In genomic region chr9:72662691-72663533, GRCm38 (mm10) we compare ENCODE assay signal across 8 mouse cellular contexts. TPM values are rescaled to one million over a fixed set of nuclear protein-coding genes. Genes with fewer than 3 reads are reported as not detected.
DNase-seq lines count a peak whose midpoint lies in the region; ATAC-seq and TF ChIP-seq lines count a peak whose summit lies in the region.

No protein-coding gene starts in this region.

- no peaks in the 10 kb centered on the region for H3K9me3 ChIP-seq in embryonic facial prominence, embryonic 14.5 days (ENCODE audit: control insufficient read depth, low read length)
- H3K9me3 ChIP-seq in limb, embryonic 14.5 days (ENCODE audit: control insufficient read depth, low read length): no peaks in the 10 kb centered on the region

- peaks cover 36% of the 10 kb centered on the region for H3K36me3 ChIP-seq in embryonic facial prominence, embryonic 14.5 days (ENCODE audit: control insufficient read depth, insufficient read depth, low read length)
- H3K36me3 ChIP-seq in heart, adult 2 months (ENCODE audit: control insufficient read depth, insufficient read depth, low read length): peaks cover 29% of the 10 kb centered on the region
- peaks cover 39% of the 10 kb centered on the region for H3K36me3 ChIP-seq in limb, embryonic 14.5 days (ENCODE audit: control insufficient read depth, insufficient read depth, low read length)
- peaks cover 17% of the 10 kb centered on the region for H3K36me3 ChIP-seq in myocyte (ENCODE audit: control insufficient read depth, insufficient read depth)
- no peaks in the 10 kb centered on the region for H3K36me3 ChIP-seq in splenic B cell, adult 2 months (ENCODE audit: control insufficient read depth, insufficient read depth, low read length, poor library complexity, severe bottlenecking)

- H3K79me2 ChIP-seq in heart, adult 2 months (replicated peaks; ENCODE audit: control insufficient read depth, insufficient read depth, low read length): peaks cover 5% of the 10 kb centered on the region; the same call in 1 of the 2 replicates
- H3K79me2 ChIP-seq in myocyte (ENCODE audit: control insufficient read depth, insufficient read depth): peaks cover 57% of the 10 kb centered on the region

- H3K27ac ChIP-seq in embryonic facial prominence, embryonic 14.5 days (replicated peaks; ENCODE audit: low read depth, low read length): peak overlapping the region; percentile 100
- peak overlapping the region; percentile 99 for H3K27ac ChIP-seq in heart, adult 2 months
- peak overlapping the region; percentile 100 for H3K27ac ChIP-seq in limb, embryonic 14.5 days (replicated peaks; ENCODE audit: low read depth, low read length)

- WGBS in embryonic facial prominence, embryonic 14.5 days: under 1% methylated on average over 35 of the region's 55 CpGs
- WGBS in heart, adult 2 months: under 1% methylated on average over 52 of the region's 55 CpGs
- WGBS in limb, embryonic 14.5 days: 1% methylated on average over 42 of the region's 55 CpGs

- peak; percentile 60 for ATAC-seq in embryonic facial prominence, embryonic 14.5 days (ENCODE audit: low read depth)
- peak; percentile 48 for ATAC-seq in limb, embryonic 14.5 days (ENCODE audit: low FRiP score, low read depth)

- TF ChIP-seq CTCF in heart, adult 2 months (IDR thresholded peaks at IDR 0.05): peak; percentile 4; the same call in 1 of the 2 replicates

- peak; percentile 67; the same call in 1 of the 2 replicates for TF ChIP-seq EP300 in heart, adult 2 months (IDR thresholded peaks at IDR 0.05; ENCODE audit: insufficient read depth, low read depth, low read length)

- intact Hi-C loops in heart, adult 2 months (cut with DNase I): loop anchor here (1.0 kb wide), 1 partner anchor 23 kb away; no protein-coding TSS in a partner anchor

- peak overlapping the region; percentile 94 for H3K4me2 ChIP-seq in embryonic facial prominence, embryonic 14.5 days (ENCODE audit: low read depth, low read length)
- H3K4me2 ChIP-seq in limb, embryonic 14.5 days (replicated peaks; ENCODE audit: low read depth, low read length, severe bottlenecking): peak overlapping the region; percentile 81
- peak overlapping the region; percentile 87 for H3K4me2 ChIP-seq in myocyte (ENCODE audit: low read depth)

- peak overlapping the region; percentile 94 for H3ac ChIP-seq in myocyte (ENCODE audit: control insufficient read depth, insufficient read length)

- DNase-seq in 3T3-L1 (ENCODE audit: low read depth, low spot score): peak; percentile 89
- DNase-seq in adrenal gland, postnatal 36 days: peak; percentile 81 to 86
- DNase-seq in embryonic facial prominence, embryonic 14.5 days (ENCODE audit: low spot score): peak; percentile 95
- DNase-seq in heart, adult 2 months: peak; percentile 84 to 88
- peak; percentile 74 to 77 for DNase-seq in kidney, adult 8-10 months
- peak; percentile 90 for DNase-seq in limb, embryonic 14.5 days (ENCODE audit: low spot score)
- peak; percentile 44 for DNase-seq in splenic B cell, adult 2 months (ENCODE audit: low read depth, low spot score)

- H3K27me3 ChIP-seq in embryonic facial prominence, embryonic 14.5 days (replicated peaks; ENCODE audit: control insufficient read depth, insufficient read depth, low read length): no peaks in the 10 kb centered on the region
- no peaks in the 10 kb centered on the region for H3K27me3 ChIP-seq in heart, adult 2 months (ENCODE audit: control insufficient read depth, insufficient read depth, low read length)
- H3K27me3 ChIP-seq in limb, embryonic 14.5 days (ENCODE audit: control insufficient read depth, insufficient read depth, low read length): no peaks in the 10 kb centered on the region
- H3K27me3 ChIP-seq in myocyte (ENCODE audit: control insufficient read depth, insufficient read depth, insufficient read length): no peaks in the 10 kb centered on the region
- H3K27me3 ChIP-seq in splenic B cell, adult 2 months (ENCODE audit: control insufficient read depth, insufficient read depth, low read length, poor library complexity, severe bottlenecking): no peaks in the 10 kb centered on the region

- peak overlapping the region; percentile 99 for H3K4me3 ChIP-seq in embryonic facial prominence, embryonic 14.5 days (ENCODE audit: low read depth, low read length)
- H3K4me3 ChIP-seq in heart, adult 2 months: peak overlapping the region; percentile 78
- peak overlapping the region; percentile 96 for H3K4me3 ChIP-seq in limb, embryonic 14.5 days (replicated peaks; ENCODE audit: low read length)
- peak overlapping the region; percentile 89 for H3K4me3 ChIP-seq in myocyte

- peak; percentile 93 for TF ChIP-seq POLR2A in heart, adult 2 months (IDR thresholded peaks at IDR 0.05; ENCODE audit: insufficient read depth, low read depth, low read length)
- peak; percentile 91; the same call in 1 of the 2 replicates for TF ChIP-seq POLR2A in limb, embryonic 14.5 days (IDR thresholded peaks at IDR 0.05; ENCODE audit: borderline replicate concordance, extremely low read depth, insufficient read depth, insufficient read length)
- TF ChIP-seq POLR2A in myocyte (IDR thresholded peaks at IDR 0.05; ENCODE audit: insufficient read length, low read depth): peak; percentile 64

- peaks cover 29% of the 10 kb centered on the region for H3K4me1 ChIP-seq in embryonic facial prominence, embryonic 14.5 days (ENCODE audit: control insufficient read depth, insufficient read depth, low read length)
- H3K4me1 ChIP-seq in heart, adult 2 months (ENCODE audit: control insufficient read depth, insufficient read depth, low read length): peaks cover 17% of the 10 kb centered on the region
- H3K4me1 ChIP-seq in limb, embryonic 14.5 days (ENCODE audit: control insufficient read depth, insufficient read depth, low read length): peaks cover 29% of the 10 kb centered on the region; the same call in 1 of the 2 replicates

- peak overlapping the region; percentile 100 for H3K9ac ChIP-seq in embryonic facial prominence, embryonic 14.5 days (ENCODE audit: low read depth, low read length)
- H3K9ac ChIP-seq in heart, adult 2 months (ENCODE audit: low read depth, low read length): peak overlapping the region; percentile 95
- H3K9ac ChIP-seq in limb, embryonic 14.5 days (ENCODE audit: low read depth, low read length, severe bottlenecking): peak overlapping the region; percentile 100

TF ChIP-seq in myocyte, 11 proteins besides CTCF, POLR2A, EP300 and RAD21:
- no peak for TF ChIP-seq CEBPB (IDR thresholded peaks at IDR 0.05; ENCODE audit: insufficient read depth, poor library complexity, severe bottlenecking)
- TF ChIP-seq POLR2AphosphoS2 (IDR thresholded peaks at IDR 0.05; ENCODE audit: insufficient read length, low read depth): peak; percentile 64
- peak; percentile 39 for TF ChIP-seq USF1 (IDR thresholded peaks at IDR 0.05; ENCODE audit: low read depth)
- no peak for TF ChIP-seq E2F4 (IDR thresholded peaks at IDR 0.05; ENCODE audit: insufficient read depth)
- no peak for TF ChIP-seq REST (IDR thresholded peaks at IDR 0.05; ENCODE audit: insufficient read depth, insufficient read length)
TF ChIP-seq in myocyte: peak in this region for 2.

RNA-seq across cellular contexts. Expression of gene Nedd4, which starts 0.8 kb away (rescaled TPM):
- 100 to 1,000 TPM; 431 to 435 TPM for total RNA-seq in adrenal gland, postnatal 36 days (2021)
- 649 and 733 TPM in 2 replicates for polyA plus RNA-seq in embryonic facial prominence, embryonic 14.5 days (2014; fragmentation: Nextera tagmentation; extraction: Ambion mirVana)
- total RNA-seq in heart, adult 2 months (2021): 100 to 1,000 TPM; 317 to 357 TPM
- polyA plus RNA-seq in heart, adult 2 months (2012; rRNA removed): 129 and 289 TPM in 2 replicates
- polyA plus RNA-seq in limb, embryonic 14.5 days (2012; rRNA removed): 783 and 859 TPM in 2 replicates
- polyA plus RNA-seq in limb, embryonic 14.5 days (2014; fragmentation: Nextera tagmentation; extraction: Ambion mirVana): 684 and 772 TPM in 2 replicates
- polyA plus RNA-seq in myocyte (2012; fragmentation: generic; extraction: Trizol): 195 TPM

Comparison
In these comparisons a context has a peak if more than half of its experiments do, and no peak if none do; other contexts are left out.
1. Peak in every context shown above with its lines: DNase-seq, ATAC-seq, H3K4me3 ChIP-seq and H3K27ac ChIP-seq.
2. DNase-seq: peak in every context shown above with its lines; median percentile 95 in embryonic facial prominence, embryonic 14.5 days; 90 in limb, embryonic 14.5 days; 89 in 3T3-L1; 86 in heart, adult 2 months; 84 in adrenal gland, postnatal 36 days; 76 in kidney, adult 8-10 months; 44 in splenic B cell, adult 2 months.